Mouse (Mus musculus) liver, postnatal 0 days (tissue): ENCODE results near the gene Prokr1. TPM values are rescaled to one million over a fixed set of nuclear protein-coding genes. Genes with fewer than 3 reads are reported as not detected.

Experiments
- ATAC-seq: fragments of 200-750 bp; cut with Nextera tagmentation; 2 replicates; pipeline ENCODE4 v1.8.0; 2017; ENCODE audit warnings: mild to moderate bottlenecking, moderate library complexity
- DNase-seq: peaks from one replicate; pipeline ENCODE4 v3.0.0-alpha.2; 2016
- H3K27ac ChIP-seq: fragments of 300-500 bp; sonication (generic); 2 replicates; pipeline ENCODE4 v1.5.1; 2014; ENCODE audit warnings: antibody characterized with exemption, moderate library complexity, mild to moderate bottlenecking, low read depth
- H3K27me3 ChIP-seq: fragments of 300-500 bp; sonication (generic); 2 replicates; pipeline ENCODE4 v1.6.1; 2014; ENCODE audit warnings: low read length, control low read depth, mixed read lengths; ENCODE audit not compliant: insufficient read depth
- H3K36me3 ChIP-seq: fragments of 300-500 bp; sonication (generic); replicated peaks from 2 replicates; pipeline ENCODE4 v1.6.1; 2014; ENCODE audit warnings: mild to moderate bottlenecking, control low read depth, low read length, moderate library complexity, mixed read lengths; ENCODE audit not compliant: insufficient read depth
- H3K4me1 ChIP-seq: fragments of 300-500 bp; sonication (generic); 2 replicates; pipeline ENCODE4 v1.6.1; 2014; ENCODE audit warnings: antibody characterized with exemption, mild to moderate bottlenecking, control low read depth; ENCODE audit not compliant: insufficient read depth
- H3K4me2 ChIP-seq: fragments of 300-500 bp; sonication (generic); 2 replicates; pipeline ENCODE4 v1.6.1; 2014; ENCODE audit warnings: low read depth, mild to moderate bottlenecking, low read length, moderate library complexity, mixed read lengths
- H3K4me3 ChIP-seq: fragments of 300-500 bp; sonication (generic); 2 replicates; pipeline ENCODE4 v1.5.1; 2014; ENCODE audit warnings: low read depth, low read length
- H3K9ac ChIP-seq: fragments of 300-500 bp; sonication (generic); replicated peaks from 2 replicates; pipeline ENCODE4 v1.6.1; 2014; ENCODE audit warnings: mild to moderate bottlenecking, moderate library complexity
- H3K9me3 ChIP-seq: fragments of 300-500 bp; sonication (generic); 2 replicates; pipeline ENCODE4 v1.6.1; 2016; ENCODE audit warnings: mild to moderate bottlenecking, control low read depth, low read length, mixed read lengths
- CTCF ChIP-seq: sonication (generic); IDR thresholded peaks from 2 replicates; pipeline ENCODE4 v1.5.1; 2016; ENCODE audit warnings: antibody characterized with exemption, low read depth
- EP300 ChIP-seq: IDR thresholded peaks from 2 replicates; pipeline ENCODE4 v1.6.1; 2016; ENCODE audit warnings: antibody characterized with exemption, low read depth, mild to moderate bottlenecking
- WGBS: fragments of 180-500 bp; shearing (Covaris S2); extraction: QIAGEN DNeasy Blood & Tissue Kit; methylation state at CpG from one replicate; pipeline ENCODE4 v1.1.7; 2014; ENCODE audit not compliant: insufficient replicate concordance; 5-methylcytosine and 5-hydroxymethylcytosine counted together
- polyA plus RNA-seq: library from polyadenylated mRNA; unstranded; fragments of >200 nt; fragmentation: Nextera tagmentation; extraction: Ambion mirVana; gene quantifications from 2 replicates; pipeline ENCODE4 v1.2.1, GENCODE M21; 2015

The Prokr1 gene
- polyA plus RNA-seq, 1 experiment from 2014 or later, result 1.1 TPM

DNA sequence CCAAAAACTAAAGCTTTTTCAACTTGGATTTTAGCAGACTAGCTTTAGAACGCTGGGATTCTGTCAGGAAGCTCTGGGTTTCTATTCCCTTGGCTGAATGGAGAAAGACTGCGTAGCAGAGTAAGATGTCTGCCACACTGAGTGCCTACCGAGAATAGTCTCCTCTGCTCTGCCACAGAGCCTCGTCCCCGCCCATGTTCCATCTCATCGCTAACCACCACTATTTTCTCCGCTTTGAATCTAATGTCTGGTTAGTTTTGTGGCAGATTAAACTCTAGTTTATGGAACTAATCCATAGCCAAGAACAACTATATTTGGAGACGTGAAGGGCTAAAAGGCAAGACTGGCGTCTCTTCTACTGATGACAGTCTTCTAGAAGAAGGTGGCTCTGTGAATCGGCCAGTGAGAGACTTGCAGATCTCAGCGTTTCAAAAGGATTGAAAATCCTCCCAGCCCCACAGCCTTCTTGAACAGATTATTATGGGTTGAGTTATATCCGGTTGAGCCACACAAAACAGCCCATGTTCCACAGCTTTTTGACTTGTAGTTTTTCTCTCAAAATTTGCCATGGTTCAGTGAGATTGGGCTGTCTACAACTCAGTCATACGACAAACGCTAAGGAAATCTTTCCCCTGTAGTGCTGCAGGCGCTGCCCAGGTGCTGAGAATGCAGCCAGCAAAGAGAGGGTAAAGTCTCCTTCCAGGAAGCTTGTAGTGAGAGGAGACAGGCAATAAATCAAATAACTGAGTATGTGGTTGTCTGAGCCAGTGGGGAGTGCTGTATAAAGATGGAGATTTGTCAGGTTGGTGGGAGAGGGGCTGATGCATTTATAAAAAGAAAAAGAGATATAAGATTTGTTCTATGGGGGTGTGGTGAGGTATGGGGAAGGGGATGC, 51.9 kb downstream of the Prokr1 start:
- Histone ChIP-seq H3K36me3 (no peaks in the 10 kb centered on the region), H3K4me3 (no peak overlapping the region), H3K27ac (no peak overlapping the region), H3K9ac (no peak overlapping the region), H3K27me3 (peaks cover 4% of the 10 kb centered on the region; the same call in 1 of the 2 replicates), H3K4me2 (no peak overlapping the region), H3K9me3 (no peaks in the 10 kb centered on the region), H3K4me1 (peaks cover 52% of the 10 kb centered on the region)
- DNase-seq (no peak), ATAC-seq (no peak)
- 60% methylated on average over 15 of the region's 15 CpGs for WGBS
- TF ChIP-seq EP300 (no peak), CTCF (no peak)

DNA sequence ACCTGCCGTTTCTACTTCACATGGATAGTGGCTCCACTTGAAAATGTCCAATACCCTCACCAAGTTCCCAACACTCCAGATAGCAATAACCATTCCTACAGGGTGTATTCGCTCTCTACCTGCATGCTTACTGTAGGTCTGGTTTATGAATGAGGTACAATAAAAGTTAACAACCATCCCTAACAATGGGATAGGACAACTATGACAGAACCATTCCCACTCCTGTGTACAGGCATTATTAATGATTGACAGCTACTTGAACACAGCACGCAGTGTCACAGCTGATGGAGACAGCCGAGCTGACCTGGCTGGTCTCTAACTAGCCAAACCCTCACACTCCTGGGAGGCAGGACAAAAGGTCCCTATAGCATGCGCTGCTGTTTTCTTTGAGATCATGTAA, 52.9 kb downstream of the Prokr1 start:
- peaks cover 52% of the 10 kb centered on the region for H3K4me1 ChIP-seq
- H3K9me3 ChIP-seq, result no peaks in the 10 kb centered on the region
- H3K4me3 ChIP-seq, result no peak overlapping the region
- ATAC-seq (no peak), DNase-seq (no peak)
- H3K9ac ChIP-seq, result no peak overlapping the region
- H3K27me3 ChIP-seq, result peaks cover 4% of the 10 kb centered on the region; the same call in 1 of the 2 replicates
- no peak for TF ChIP-seq EP300
- TF ChIP-seq CTCF, result no peak
- no peak overlapping the region for H3K27ac ChIP-seq
- H3K36me3 ChIP-seq, result no peaks in the 10 kb centered on the region
- WGBS, result 66% methylated on average over 5 of the region's 5 CpGs
- H3K4me2 ChIP-seq, result no peak overlapping the region

DNA sequence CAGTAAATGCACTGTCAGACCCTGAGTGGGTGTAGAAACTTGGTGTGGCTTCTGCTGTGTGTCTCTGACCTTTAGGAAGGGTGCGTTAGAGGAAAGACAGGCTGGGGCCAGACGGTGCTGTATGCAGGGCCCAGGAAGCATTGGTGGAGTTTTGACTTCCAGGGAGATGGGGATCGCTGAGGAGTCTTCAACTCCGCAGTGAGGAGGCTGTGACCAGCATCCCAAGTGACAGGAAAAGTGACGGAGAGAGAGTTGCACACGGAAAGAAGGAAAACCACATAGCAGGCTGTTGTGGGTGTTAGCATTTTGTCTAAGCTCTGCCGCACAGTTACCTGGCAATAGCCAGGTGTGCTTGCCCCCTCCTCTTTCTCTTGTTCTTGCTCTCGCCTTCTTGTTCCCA, 54.3 kb downstream of the Prokr1 start:
- Histone ChIP-seq H3K27ac (peak overlapping the region; percentile 58; the same call in 1 of the 2 replicates), H3K27me3 (peaks cover 4% of the 10 kb centered on the region; the same call in 1 of the 2 replicates)
- ATAC-seq, result no peak

DNA sequence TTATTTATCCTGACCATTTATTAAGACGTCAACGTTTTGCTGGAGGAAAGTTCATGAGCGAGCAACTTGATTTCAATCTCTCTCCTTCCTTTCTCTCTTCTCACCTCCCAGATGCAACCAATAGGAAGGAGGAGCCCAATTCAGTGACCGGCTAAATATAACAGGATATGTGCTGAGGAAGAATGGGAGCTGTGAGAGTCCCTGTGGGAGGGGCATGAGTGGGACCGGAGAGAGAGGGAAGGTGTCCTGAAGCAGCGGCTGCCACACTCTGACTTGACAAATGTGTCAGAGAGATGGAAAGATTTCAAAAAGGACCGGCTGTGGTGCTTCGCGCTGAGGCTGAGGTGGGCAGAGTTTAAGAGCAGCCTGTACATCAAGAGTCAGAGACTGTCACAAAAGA, 54.9 kb downstream of the Prokr1 start:
- Histone ChIP-seq H3K4me3 (no peak overlapping the region), H3K27ac (peak overlapping the region; percentile 58; the same call in 1 of the 2 replicates), H3K9ac (no peak overlapping the region), H3K4me2 (peak overlapping the region; percentile 26; the same call in 1 of the 2 replicates), H3K4me1 (peaks cover 43% of the 10 kb centered on the region), H3K9me3 (no peaks in the 10 kb centered on the region), H3K36me3 (no peaks in the 10 kb centered on the region), H3K27me3 (peaks cover 4% of the 10 kb centered on the region; the same call in 1 of the 2 replicates)
- WGBS, result 47% methylated on average over 9 of the region's 9 CpGs
- ATAC-seq (no peak), DNase-seq (no peak)
- TF ChIP-seq EP300, result no peak
- no peak for TF ChIP-seq CTCF

More for the DNA sequence above, 54.3 kb downstream of the Prokr1 start:
- DNase-seq, result no peak
- H3K4me3 ChIP-seq, result no peak overlapping the region
- whole genome bisulfite sequencing, result 60% methylated on average over 8 of the region's 8 CpGs
- H3K9ac ChIP-seq, result no peak overlapping the region
- TF ChIP-seq EP300 (no peak), CTCF (no peak)
- peaks cover 42% of the 10 kb centered on the region for H3K4me1 ChIP-seq
- H3K9me3 ChIP-seq, result no peaks in the 10 kb centered on the region
- H3K4me2 ChIP-seq, result no peak overlapping the region
- H3K36me3 ChIP-seq, result no peaks in the 10 kb centered on the region

DNA sequence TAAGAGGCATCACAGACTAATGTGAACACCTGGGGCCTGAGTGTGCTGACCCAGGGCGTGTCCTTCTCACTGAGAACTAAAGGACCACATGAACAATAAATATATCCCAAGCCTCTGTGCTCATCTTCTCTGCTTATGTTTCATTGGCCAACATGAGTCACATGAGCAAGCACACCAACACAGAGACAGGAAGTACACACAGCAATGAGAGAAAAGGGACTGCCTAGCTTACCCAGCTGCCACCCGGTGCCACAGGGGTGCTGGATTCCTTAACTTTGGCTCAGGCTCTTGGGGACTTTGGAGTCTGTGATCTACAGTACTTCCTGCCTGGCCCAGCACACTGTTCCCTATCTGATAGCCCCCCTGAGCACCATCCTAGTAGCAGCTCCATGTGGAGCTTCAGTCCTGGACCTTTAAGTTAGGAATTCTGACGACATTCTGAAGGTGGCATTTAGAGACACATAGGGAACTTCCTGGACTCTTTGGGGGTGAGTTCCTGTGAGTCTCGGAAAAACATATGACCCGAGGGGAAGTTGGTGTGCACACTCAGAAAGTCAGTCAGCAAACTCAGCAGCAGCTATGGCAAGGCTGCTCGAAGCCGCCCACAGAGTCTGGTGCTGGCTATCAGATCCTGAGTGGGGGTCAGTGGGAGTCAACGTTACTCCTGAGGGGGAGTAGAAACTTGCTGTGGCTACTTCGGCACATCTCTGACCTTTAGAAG, 55.5 kb downstream of the Prokr1 start:
- peak overlapping the region; percentile 58; the same call in 1 of the 2 replicates for H3K27ac ChIP-seq

More for the DNA sequence above, 55.5 kb downstream of the Prokr1 start:
- DNase-seq, result no peak
- Histone ChIP-seq H3K4me1 (peaks cover 40% of the 10 kb centered on the region), H3K9me3 (no peaks in the 10 kb centered on the region), H3K4me2 (peak overlapping the region; percentile 26), H3K4me3 (no peak overlapping the region), H3K9ac (no peak overlapping the region), H3K27me3 (peaks cover 4% of the 10 kb centered on the region; the same call in 1 of the 2 replicates), H3K36me3 (no peaks in the 10 kb centered on the region)
- peak; percentile 72 for ATAC-seq
- WGBS, result 41% methylated on average over 9 of the region's 9 CpGs
- no peak for TF ChIP-seq EP300
- no peak for TF ChIP-seq CTCF
